15 mouse cellular contexts compared by ENCODE assay signal in genomic region chr5:81224465-81224864, GRCm38 (mm10).
"Had no signal": no experiment of that assay in that cellular context is flagged by ENCODE, and none has a peak within 500 bp of the region (broad histone marks: within the 10 kb centered on the region; RNA-seq: fewer than 3 reads in every experiment).

No protein-coding gene starts in this region.

- H3K4me3 ChIP-seq: limb, embryonic 12.5 days; liver, embryonic 15.5 days; midbrain, embryonic 13.5 days; neural tube, embryonic 15.5 days; stomach, embryonic 15.5 days had no signal

- H3K27ac ChIP-seq: limb, embryonic 12.5 days; liver, embryonic 15.5 days; midbrain, embryonic 13.5 days; neural tube, embryonic 15.5 days; stomach, embryonic 15.5 days had no signal

- H3K9me3 ChIP-seq: limb, embryonic 12.5 days; liver, embryonic 15.5 days; midbrain, embryonic 13.5 days; neural tube, embryonic 15.5 days; stomach, embryonic 15.5 days had no signal

- H3K4me2 ChIP-seq: limb, embryonic 12.5 days; liver, embryonic 11.5 days; liver, embryonic 15.5 days; lung, embryonic 14.5 days; midbrain, embryonic 13.5 days; neural tube, embryonic 15.5 days; stomach, embryonic 15.5 days had no signal

- H3K9ac ChIP-seq: limb, embryonic 12.5 days; liver, embryonic 15.5 days; lung, embryonic 14.5 days; midbrain, embryonic 13.5 days; neural tube, embryonic 15.5 days; stomach, embryonic 15.5 days had no signal

- H3K36me3 ChIP-seq: limb, embryonic 12.5 days; liver, embryonic 15.5 days; midbrain, embryonic 13.5 days; neural tube, embryonic 15.5 days; stomach, embryonic 15.5 days had no signal

- ATAC-seq: midbrain, embryonic 13.5 days had no signal

- H3K27me3 ChIP-seq: limb, embryonic 12.5 days; liver, embryonic 15.5 days; midbrain, embryonic 13.5 days; neural tube, embryonic 15.5 days; stomach, embryonic 15.5 days had no signal

- H3K4me1 ChIP-seq: liver, embryonic 15.5 days; midbrain, embryonic 13.5 days; neural tube, embryonic 15.5 days; stomach, embryonic 15.5 days had no signal

- DNase-seq: kidney, adult 8-10 months; kidney, postnatal 25 days; layer of hippocampus, postnatal 36 days; lung, embryonic 14.5 days; right cerebral cortex, adult 18-20 months; right cerebral cortex, postnatal 25 days; spleen, adult 18-20 months; thymus, adult 2 months; thymus, postnatal 25 days had no signal
